Mouse (Mus musculus): ENCODE data around the gene Sh2d6. TPM values are rescaled to one million over a fixed set of nuclear protein-coding genes. Genes with fewer than 3 reads are reported as not detected.

Gene Sh2d6
- polyA plus RNA-seq, 1 experiment from 2014 or later: 0.70 TPM

DNA sequence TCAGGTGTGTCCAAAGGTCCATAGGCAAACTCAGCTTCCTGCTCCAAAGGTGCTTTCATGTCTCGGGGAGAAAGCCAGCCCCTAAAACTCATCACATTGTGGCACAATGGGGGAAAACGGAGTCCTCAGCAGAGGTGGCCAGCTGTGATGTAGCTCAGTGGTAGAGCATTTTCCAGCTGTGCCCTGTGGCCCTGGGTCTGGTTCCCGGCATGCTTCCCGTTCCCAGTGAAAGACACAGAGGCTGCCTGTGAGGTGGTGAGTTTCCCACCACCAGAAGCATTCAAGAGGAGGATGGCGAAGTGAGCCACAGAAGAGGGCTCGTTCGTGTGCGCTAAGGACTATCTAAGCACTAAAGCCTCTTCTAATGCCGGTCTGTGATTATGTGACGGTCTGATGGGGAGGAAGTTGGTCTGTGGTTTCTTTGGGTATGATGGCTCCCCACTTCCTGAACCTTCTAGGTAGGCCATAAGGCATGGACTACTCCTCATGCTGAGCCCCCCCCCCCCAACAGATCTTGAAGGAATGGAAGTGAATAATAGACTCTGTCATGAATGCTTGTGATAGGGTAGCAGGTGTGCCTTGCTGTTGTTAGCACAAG lies 29.1 kb upstream of the Sh2d6 start:
- Histone ChIP-seq H3K4me1 (peaks cover 15% of the 10 kb centered on the region), H3K4me2 (no peak overlapping the region), H3K9ac (replicated peaks) (no peak overlapping the region), H3K4me3 (replicated peaks) (no peak overlapping the region), H3K27me3 (replicated peaks) (no peaks in the 10 kb centered on the region), H3K9me3 (replicated peaks) (no peaks in the 10 kb centered on the region), H3K36me3 (no peaks in the 10 kb centered on the region), H3K27ac (replicated peaks) (no peak overlapping the region)
- ATAC-seq (ENCODE audit: low FRiP score): no peak
- 91% methylated on average over 10 of the region's 10 CpGs for WGBS

GRCm38 (mm10) chr6:72550025-72550424 lies 28.5 kb upstream of the Sh2d6 start:
- ATAC-seq (ENCODE audit: low FRiP score): no peak
- Histone ChIP-seq H3K36me3 (no peaks in the 10 kb centered on the region), H3K9me3 (replicated peaks) (no peaks in the 10 kb centered on the region), H3K4me2 (no peak overlapping the region), H3K9ac (replicated peaks) (no peak overlapping the region), H3K27me3 (replicated peaks) (no peaks in the 10 kb centered on the region), H3K4me1 (peaks cover 15% of the 10 kb centered on the region), H3K27ac (replicated peaks) (no peak overlapping the region), H3K4me3 (replicated peaks) (no peak overlapping the region)
- 68% methylated on average over 6 of the region's 6 CpGs for WGBS

GRCm38 (mm10) chr6:72549041-72549580 lies 27.6 kb upstream of the Sh2d6 start:
- no peaks in the 10 kb centered on the region for H3K36me3 ChIP-seq
- 71% methylated on average over 9 of the region's 9 CpGs for WGBS

GRCm38 (mm10) chr6:72547862-72548261 lies 26.4 kb upstream of the Sh2d6 start:
- H3K36me3 ChIP-seq: no peaks in the 10 kb centered on the region
- H3K27ac ChIP-seq (replicated peaks): no peak overlapping the region
- 91% methylated on average over 3 of the region's 3 CpGs for WGBS
- ATAC-seq (ENCODE audit: low FRiP score): no peak
- no peaks in the 10 kb centered on the region for H3K9me3 ChIP-seq (replicated peaks)
- H3K4me3 ChIP-seq (replicated peaks): no peak overlapping the region
- no peaks in the 10 kb centered on the region for H3K27me3 ChIP-seq (replicated peaks)
- H3K9ac ChIP-seq (replicated peaks): no peak overlapping the region
- peaks cover 11% of the 10 kb centered on the region for H3K4me1 ChIP-seq
- no peak overlapping the region for H3K4me2 ChIP-seq

More at GRCm38 (mm10) chr6:72549041-72549580, 27.6 kb upstream of the Sh2d6 start:
- Histone ChIP-seq H3K27ac (replicated peaks) (no peak overlapping the region), H3K9ac (replicated peaks) (no peak overlapping the region), H3K27me3 (replicated peaks) (no peaks in the 10 kb centered on the region), H3K9me3 (replicated peaks) (no peaks in the 10 kb centered on the region), H3K4me1 (peaks cover 17% of the 10 kb centered on the region), H3K4me2 (no peak overlapping the region), H3K4me3 (replicated peaks) (no peak overlapping the region)
- ATAC-seq (ENCODE audit: low FRiP score): no peak

DNA sequence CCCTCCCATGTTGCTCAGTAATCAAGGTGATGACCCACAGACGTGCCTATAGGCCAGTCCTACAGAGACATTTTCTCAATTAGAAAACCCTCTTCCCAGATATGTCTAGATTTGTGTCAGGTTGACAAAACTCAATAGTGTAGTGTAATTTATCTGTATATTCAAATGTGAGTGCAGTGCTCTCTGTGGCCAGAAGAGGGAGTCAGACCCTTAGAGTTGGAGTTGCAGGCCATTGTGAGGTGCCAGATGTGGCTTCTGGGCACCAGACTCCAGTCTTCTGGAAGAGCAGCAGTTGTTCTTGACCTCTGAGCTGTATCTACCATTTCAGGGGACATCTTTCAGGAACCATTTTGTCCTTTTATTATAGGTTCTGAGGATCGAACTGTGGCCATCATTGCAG lies 25.6 kb upstream of the Sh2d6 start:
- no peaks in the 10 kb centered on the region for H3K36me3 ChIP-seq
- ATAC-seq (ENCODE audit: low FRiP score): no peak
- H3K9ac ChIP-seq (replicated peaks): no peak overlapping the region
- no peak overlapping the region for H3K27ac ChIP-seq (replicated peaks)
- peaks cover 4% of the 10 kb centered on the region; the same call in 1 of the 2 replicates for H3K4me1 ChIP-seq
- H3K27me3 ChIP-seq (replicated peaks): no peaks in the 10 kb centered on the region
- no peaks in the 10 kb centered on the region for H3K9me3 ChIP-seq (replicated peaks)
- no peak overlapping the region for H3K4me3 ChIP-seq (replicated peaks)
- 94% methylated on average over 2 of the region's 2 CpGs for WGBS
- no peak overlapping the region for H3K4me2 ChIP-seq

DNA sequence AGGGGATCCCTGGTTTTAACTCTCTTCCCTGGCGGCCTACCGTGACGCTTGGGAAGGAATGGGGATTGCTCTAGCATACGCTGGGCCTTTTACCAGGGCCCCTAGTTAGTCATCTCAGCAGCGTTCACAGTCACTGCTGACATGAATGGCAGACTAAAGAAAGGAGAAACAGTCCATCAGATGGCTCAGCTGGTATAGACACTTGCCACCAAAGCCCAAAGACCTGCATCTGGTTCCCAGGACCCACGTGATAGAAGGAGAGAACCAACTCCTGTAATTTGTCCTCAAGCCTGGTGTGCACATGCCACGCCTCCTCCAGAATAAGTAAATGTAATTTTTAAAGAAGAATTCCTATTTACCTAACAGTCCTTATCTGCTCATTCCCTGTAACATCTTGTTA lies 23.9 kb upstream of the Sh2d6 start:
- Histone ChIP-seq H3K4me2 (no peak overlapping the region), H3K4me3 (replicated peaks) (no peak overlapping the region), H3K9me3 (replicated peaks) (no peaks in the 10 kb centered on the region), H3K27ac (replicated peaks) (no peak overlapping the region), H3K9ac (replicated peaks) (no peak overlapping the region), H3K27me3 (replicated peaks) (no peaks in the 10 kb centered on the region), H3K36me3 (no peaks in the 10 kb centered on the region), H3K4me1 (peaks cover 4% of the 10 kb centered on the region; the same call in 1 of the 2 replicates)
- ATAC-seq (ENCODE audit: low FRiP score): no peak
- WGBS: 49% methylated on average over 7 of the region's 7 CpGs

DNA sequence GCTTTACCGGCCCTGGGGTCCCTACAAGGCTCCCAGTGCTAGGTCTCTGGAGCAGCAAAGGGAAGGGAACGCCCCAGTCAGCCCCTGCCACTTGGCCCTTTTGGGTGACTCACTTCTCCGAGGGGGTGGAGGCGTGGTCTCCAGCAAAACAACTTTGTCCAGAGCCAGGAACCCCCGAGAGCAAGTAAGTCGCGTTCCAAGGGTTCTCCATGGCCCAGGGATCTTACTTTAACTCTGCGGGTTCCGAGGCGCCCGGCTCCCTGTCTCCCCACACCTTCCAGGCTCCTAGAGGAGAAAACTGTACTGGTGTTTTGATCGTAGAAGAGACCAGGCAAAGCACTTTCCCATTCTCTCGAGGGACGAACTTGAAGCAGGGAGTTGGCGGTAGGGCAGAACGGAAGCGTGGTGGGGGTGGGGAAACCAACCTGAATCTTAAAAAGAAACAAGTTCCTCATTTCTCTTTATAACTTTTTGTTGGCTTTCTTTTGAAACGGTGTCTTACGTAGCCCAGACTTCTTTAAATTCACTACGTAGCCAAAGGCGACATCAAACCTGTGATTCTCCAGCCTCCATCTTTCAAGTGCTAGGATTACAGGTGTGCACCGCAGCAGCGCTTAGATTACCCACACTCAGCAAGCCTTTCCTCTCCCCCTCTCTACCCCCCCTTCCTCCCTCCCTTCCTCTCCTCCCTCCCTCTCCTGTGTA lies 22.9 kb upstream of the Sh2d6 start, which contains the start of gene Capg:
TSS of gene Capg (plus strand) at position 109 of the 705 bp plus-strand sequence.
- Histone ChIP-seq H3K27me3 (replicated peaks) (no peaks in the 10 kb centered on the region), H3K36me3 (no peaks in the 10 kb centered on the region), H3K4me3 (replicated peaks) (peak within 1 kb of the TSS; percentile 19), H3K4me2 (peak within 1 kb of the TSS; percentile 43), H3K4me1 (peaks cover 4% of the 10 kb centered on the region; the same call in 1 of the 2 replicates), H3K9ac (replicated peaks) (no peak within 1 kb of the TSS), H3K27ac (replicated peaks) (peak within 1 kb of the TSS; percentile 54; the same call in 1 of the 2 replicates), H3K9me3 (replicated peaks) (no peaks in the 10 kb centered on the region)
- ATAC-seq (ENCODE audit: low FRiP score): no peak
- 21% methylated on average over 23 of the region's 23 CpGs for WGBS

DNA sequence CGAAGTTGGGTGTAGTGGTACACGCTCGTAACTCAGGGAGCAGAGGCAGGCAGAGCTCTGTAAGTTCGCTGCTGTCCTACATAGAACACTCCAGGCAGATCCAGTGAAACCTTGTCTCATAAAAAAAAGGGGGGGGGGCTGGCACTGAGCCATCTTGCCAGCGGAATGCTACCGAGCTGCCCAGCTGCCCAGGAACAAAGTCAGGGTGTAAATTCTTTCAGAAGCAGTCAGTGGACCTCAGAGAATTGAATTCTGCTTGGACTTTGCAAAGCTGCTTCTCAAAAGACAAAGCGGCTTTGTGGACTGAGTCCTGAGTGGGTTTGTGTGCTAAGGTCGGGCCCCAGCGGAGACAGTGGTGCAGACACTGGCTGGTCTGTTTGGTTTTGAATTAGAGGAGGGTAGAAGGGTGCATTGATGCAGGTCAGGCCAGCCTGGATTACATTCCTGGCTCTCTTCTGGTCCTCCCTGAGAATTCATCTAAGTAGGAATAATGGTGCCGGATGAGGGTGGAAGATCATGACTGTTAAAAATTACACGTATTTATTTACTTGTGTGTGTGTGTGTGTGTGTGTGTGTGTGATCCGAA lies 21.9 kb upstream of the Sh2d6 start:
- H3K9me3 ChIP-seq (replicated peaks): no peaks in the 10 kb centered on the region
- H3K4me1 ChIP-seq: peaks cover 9% of the 10 kb centered on the region
- no peak overlapping the region for H3K4me3 ChIP-seq (replicated peaks)
- no peaks in the 10 kb centered on the region for H3K27me3 ChIP-seq (replicated peaks)
- ATAC-seq (ENCODE audit: low FRiP score): no peak
- H3K4me2 ChIP-seq: no peak overlapping the region
- 0 out of 2 replicates have a peak overlapping the region, but pooled peaks have one; percentile 54 for H3K27ac ChIP-seq (replicated peaks)
- H3K36me3 ChIP-seq: no peaks in the 10 kb centered on the region
- no peak overlapping the region for H3K9ac ChIP-seq (replicated peaks)
- 55% methylated on average over 12 of the region's 12 CpGs for WGBS

DNA sequence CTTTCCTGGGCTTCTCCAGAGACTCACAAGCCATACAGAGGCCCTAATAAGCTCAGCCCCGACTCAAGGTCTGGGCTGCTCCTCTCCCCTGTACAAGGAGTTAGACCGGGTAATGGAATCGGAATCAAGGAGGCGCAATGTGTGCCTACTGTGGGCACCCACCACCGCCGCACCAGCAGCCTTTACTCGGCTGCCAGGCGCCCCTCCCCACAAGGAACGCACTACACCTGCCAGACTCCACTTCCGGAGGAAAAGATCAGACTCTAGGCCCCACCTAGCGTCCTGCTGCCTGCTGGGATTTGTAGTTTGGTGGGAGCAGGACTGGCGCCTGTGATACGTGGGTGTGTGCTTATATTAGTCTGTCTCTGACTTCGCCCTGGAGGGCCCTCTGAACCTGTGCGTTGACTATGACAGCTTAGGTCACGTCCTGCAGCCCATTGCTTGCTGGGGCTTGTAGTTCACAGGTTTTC lies 17.1 kb upstream of the Sh2d6 start:
- H3K4me3 ChIP-seq (replicated peaks): peak overlapping the region; percentile 50
- no peaks in the 10 kb centered on the region for H3K27me3 ChIP-seq (replicated peaks)
- peak overlapping the region; percentile 59 for H3K9ac ChIP-seq (replicated peaks)
- H3K27ac ChIP-seq (replicated peaks): peak overlapping the region; percentile 55
- WGBS: under 1% methylated on average over 16 of the region's 16 CpGs
- no peaks in the 10 kb centered on the region for H3K36me3 ChIP-seq
- H3K4me2 ChIP-seq: peak overlapping the region; percentile 65
- peaks cover 21% of the 10 kb centered on the region for H3K4me1 ChIP-seq
- ATAC-seq (ENCODE audit: low FRiP score): peak; percentile 95
- no peaks in the 10 kb centered on the region for H3K9me3 ChIP-seq (replicated peaks)

DNA sequence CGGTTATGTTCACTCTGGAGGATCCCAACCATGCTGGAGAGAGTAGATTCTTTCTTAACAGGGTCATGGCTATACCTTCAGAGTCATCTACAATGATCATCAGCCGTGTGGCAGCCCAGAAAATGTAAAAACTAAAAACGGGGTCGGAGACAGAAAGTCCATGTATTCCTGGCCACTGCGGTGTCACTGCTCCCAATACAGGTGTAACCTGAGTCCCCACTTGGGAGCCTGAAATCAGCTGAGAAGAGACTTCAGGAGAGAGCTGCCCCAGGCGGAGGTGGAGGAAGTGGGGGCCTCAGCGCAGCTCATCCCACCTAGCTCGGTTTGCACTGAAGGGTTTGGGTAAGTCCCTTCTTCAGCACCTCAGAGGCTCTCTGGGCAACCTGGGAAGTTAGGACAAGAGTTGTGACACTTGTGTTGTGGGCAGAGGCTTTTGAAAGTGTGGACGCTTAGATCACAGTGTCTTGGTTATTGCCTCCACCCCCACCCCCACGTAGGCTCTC lies 16.5 kb upstream of the Sh2d6 start:
- H3K4me2 ChIP-seq: peak overlapping the region; percentile 65
- peaks cover 21% of the 10 kb centered on the region for H3K4me1 ChIP-seq
- WGBS: 54% methylated on average over 10 of the region's 10 CpGs
- H3K36me3 ChIP-seq: no peaks in the 10 kb centered on the region
- H3K4me3 ChIP-seq (replicated peaks): peak overlapping the region; percentile 50
- peak overlapping the region; percentile 59 for H3K9ac ChIP-seq (replicated peaks)
- no peaks in the 10 kb centered on the region for H3K9me3 ChIP-seq (replicated peaks)
- no peaks in the 10 kb centered on the region for H3K27me3 ChIP-seq (replicated peaks)
- no peak; the same call in 1 of the 2 replicates for ATAC-seq (ENCODE audit: low FRiP score)
- H3K27ac ChIP-seq (replicated peaks): peak overlapping the region; percentile 28; the same call in 1 of the 2 replicates

- H3K4me3 ChIP-seq (replicated peaks): peak overlapping the region; percentile 19
- no peaks in the 10 kb centered on the region for H3K36me3 ChIP-seq
- no peak overlapping the region; the same call in 1 of the 2 replicates for H3K27ac ChIP-seq (replicated peaks)
- no peak for ATAC-seq (ENCODE audit: low FRiP score)
- peak overlapping the region; percentile 46 for H3K4me2 ChIP-seq
- H3K27me3 ChIP-seq (replicated peaks): no peaks in the 10 kb centered on the region
- WGBS: 3% methylated on average over 9 of the region's 9 CpGs
- H3K4me1 ChIP-seq: peaks cover 30% of the 10 kb centered on the region
- H3K9ac ChIP-seq (replicated peaks): no peak overlapping the region
- H3K9me3 ChIP-seq (replicated peaks): no peaks in the 10 kb centered on the region
Measured at GRCm38 (mm10) chr6:72535165-72535564, 13.7 kb upstream of the Sh2d6 start.

Data from neural tube, embryonic 15.5 days (tissue).